Mouse (Mus musculus) hindbrain, embryonic 14.5 days (tissue): ENCODE measurements around the gene Dcaf8. TPM values are rescaled to one million over a fixed set of nuclear protein-coding genes. Genes with fewer than 3 reads are reported as not detected.

Experiments used
- ATAC-seq: fragments of 200-750 bp; cut with Nextera tagmentation; 2 replicates; pipeline ENCODE4 v1.8.0; 2017; ENCODE audit warnings: moderate number of reproducible peaks, mild to moderate bottlenecking, moderate TSS enrichment, moderate library complexity; ENCODE audit not compliant: low FRiP score
- DNase-seq: peaks from one replicate; pipeline ENCODE4 v3.0.0-alpha.2; 2015; ENCODE audit warnings: low spot score
- H3K27ac ChIP-seq: fragments of 300-500 bp; sonication (generic); 2 replicates; pipeline ENCODE4 v1.5.1; 2014; ENCODE audit warnings: mild to moderate bottlenecking, moderate library complexity
- H3K27me3 ChIP-seq: fragments of 300-500 bp; sonication (generic); 2 replicates; pipeline ENCODE4 v1.6.1; 2014; ENCODE audit warnings: mild to moderate bottlenecking, low read length, mixed read lengths; ENCODE audit not compliant: control insufficient read depth, insufficient read depth
- H3K36me3 ChIP-seq: fragments of 300-500 bp; sonication (generic); replicated peaks from 2 replicates; pipeline ENCODE4 v1.6.1; 2014; ENCODE audit not compliant: control insufficient read depth, insufficient read depth
- H3K4me1 ChIP-seq: fragments of 300-500 bp; sonication (generic); replicated peaks from 2 replicates; pipeline ENCODE4 v1.6.1; 2014; ENCODE audit warnings: antibody characterized with exemption, low read length, mixed read lengths; ENCODE audit not compliant: control insufficient read depth, insufficient read depth
- H3K4me2 ChIP-seq: fragments of 300-500 bp; sonication (generic); replicated peaks from 2 replicates; pipeline ENCODE4 v1.6.1; 2014; ENCODE audit warnings: mild to moderate bottlenecking, moderate library complexity
- H3K4me3 ChIP-seq: fragments of 300-500 bp; sonication (generic); replicated peaks from 2 replicates; pipeline ENCODE4 v1.5.1; 2014; ENCODE audit warnings: mild to moderate bottlenecking, low read length
- H3K9ac ChIP-seq: fragments of 300-500 bp; sonication (generic); 2 replicates; pipeline ENCODE4 v1.6.1; 2014
- H3K9me3 ChIP-seq: fragments of 300-500 bp; sonication (generic); 2 replicates; pipeline ENCODE4 v1.6.1; 2016; ENCODE audit warnings: low read length; ENCODE audit not compliant: control insufficient read depth
- WGBS: fragments of 180-500 bp; shearing (Covaris S2); extraction: QIAGEN DNeasy Blood & Tissue Kit; methylation state at CpG from one replicate; pipeline ENCODE4 v1.1.7; 2014; 5-methylcytosine and 5-hydroxymethylcytosine counted together
- polyA plus RNA-seq: library from polyadenylated mRNA; unstranded; fragments of >200 nt; fragmentation: Nextera tagmentation; extraction: Ambion mirVana; gene quantifications from 2 replicates; pipeline ENCODE4 v1.2.1, GENCODE M21; 2014

The Dcaf8 gene
- polyA plus RNA-seq, 1 experiment from 2014 or later, result 70.1 TPM

DNA sequence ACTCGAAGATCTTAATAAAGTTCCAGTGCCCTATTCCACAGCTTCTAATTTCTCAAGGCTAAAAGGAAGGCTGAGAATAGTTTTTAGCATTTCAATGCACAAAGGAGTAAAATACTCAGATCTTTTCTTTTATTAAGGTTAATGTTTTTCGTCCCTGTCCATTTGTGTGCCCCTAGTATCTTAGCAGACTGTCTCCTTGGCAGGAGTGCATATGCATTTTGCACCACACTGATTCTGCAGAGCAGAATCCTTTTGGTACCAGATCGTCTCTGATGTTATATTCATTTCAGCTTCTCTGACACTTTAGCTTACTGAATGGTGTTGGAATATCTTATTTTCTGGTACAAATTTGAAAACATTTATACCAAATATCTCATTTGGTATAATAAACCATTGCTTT is 33.9 kb downstream of the Dcaf8 start:
- Histone ChIP-seq H3K27ac (no peak overlapping the region), H3K36me3 (peaks cover 70% of the 10 kb centered on the region), H3K4me1 (no peaks in the 10 kb centered on the region), H3K27me3 (no peaks in the 10 kb centered on the region), H3K9me3 (no peaks in the 10 kb centered on the region), H3K4me3 (no peak overlapping the region), H3K9ac (no peak overlapping the region), H3K4me2 (no peak overlapping the region)
- DNase-seq (no peak), ATAC-seq (no peak)
- 91% methylated on average over 3 of the region's 3 CpGs for WGBS

- Histone ChIP-seq H3K27me3 (no peaks in the 10 kb centered on the region), H3K4me1 (no peaks in the 10 kb centered on the region), H3K4me3 (no peak overlapping the region), H3K9ac (no peak overlapping the region), H3K9me3 (no peaks in the 10 kb centered on the region), H3K27ac (no peak overlapping the region), H3K36me3 (peaks cover 70% of the 10 kb centered on the region), H3K4me2 (no peak overlapping the region)
- ATAC-seq (no peak), DNase-seq (no peak)
- WGBS, result 97% methylated on average over 6 of the region's 6 CpGs
Observed at GRCm38 (mm10) chr1:172183056-172183455, 35.2 kb downstream of the Dcaf8 start.

- Histone ChIP-seq H3K4me1 (no peaks in the 10 kb centered on the region), H3K4me2 (no peak overlapping the region), H3K27me3 (no peaks in the 10 kb centered on the region), H3K9me3 (no peaks in the 10 kb centered on the region), H3K9ac (no peak overlapping the region), H3K4me3 (no peak overlapping the region), H3K27ac (no peak overlapping the region), H3K36me3 (peaks cover 72% of the 10 kb centered on the region)
- DNase-seq (no peak), ATAC-seq (no peak)
Observed at GRCm38 (mm10) chr1:172183915-172184314, 36.0 kb downstream of the Dcaf8 start.

DNA sequence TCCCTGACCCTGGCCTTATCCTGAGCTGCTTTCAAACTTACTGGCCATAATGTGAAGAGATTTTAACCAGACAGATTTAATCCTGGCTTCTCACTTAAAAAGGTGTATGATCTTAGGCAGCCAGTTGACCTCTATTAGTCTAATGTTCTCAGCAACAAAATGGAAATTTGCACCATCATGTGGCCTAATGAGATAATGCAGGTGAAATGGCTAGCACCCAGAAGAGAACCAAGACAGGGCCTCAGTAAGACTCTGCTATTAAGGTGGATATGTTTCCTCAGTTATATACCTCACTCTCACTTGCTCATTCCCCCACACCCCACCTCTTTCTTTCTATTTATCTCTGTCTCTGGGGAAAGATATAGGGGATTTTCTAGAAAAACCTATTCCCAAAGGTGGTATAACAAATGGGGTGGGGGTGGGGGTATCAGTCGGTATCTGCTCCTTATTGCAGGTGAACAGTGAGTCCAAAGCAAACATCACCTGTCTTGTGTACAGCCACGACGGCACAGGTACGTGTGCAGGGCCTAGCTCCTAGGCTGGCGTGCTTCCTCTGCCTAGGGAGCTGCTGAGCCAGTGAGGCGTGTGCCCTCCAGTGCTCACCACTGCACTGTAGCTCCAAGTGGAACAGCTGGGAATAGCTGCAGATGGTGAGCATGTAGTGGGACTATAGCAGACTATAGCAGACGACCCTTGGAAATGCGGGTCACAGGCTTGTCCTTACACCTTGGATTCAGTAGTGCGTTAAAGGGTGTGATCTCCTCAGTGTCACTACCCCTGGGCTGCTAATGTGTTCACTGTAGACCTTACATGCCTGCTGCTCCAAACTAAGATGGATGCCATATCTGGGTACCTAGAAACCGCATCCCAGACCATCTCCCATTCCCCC is 38.8 kb downstream of the Dcaf8 start:
- no peak overlapping the region for H3K4me3 ChIP-seq
- H3K4me2 ChIP-seq, result no peak overlapping the region
- DNase-seq (no peak), ATAC-seq (no peak)
- 95% methylated on average over 10 of the region's 10 CpGs for WGBS
- no peak overlapping the region for H3K9ac ChIP-seq
- H3K9me3 ChIP-seq, result no peaks in the 10 kb centered on the region
- no peaks in the 10 kb centered on the region for H3K4me1 ChIP-seq
- no peaks in the 10 kb centered on the region for H3K27me3 ChIP-seq
- H3K36me3 ChIP-seq, result peaks cover 76% of the 10 kb centered on the region
- H3K27ac ChIP-seq, result no peak overlapping the region

DNA sequence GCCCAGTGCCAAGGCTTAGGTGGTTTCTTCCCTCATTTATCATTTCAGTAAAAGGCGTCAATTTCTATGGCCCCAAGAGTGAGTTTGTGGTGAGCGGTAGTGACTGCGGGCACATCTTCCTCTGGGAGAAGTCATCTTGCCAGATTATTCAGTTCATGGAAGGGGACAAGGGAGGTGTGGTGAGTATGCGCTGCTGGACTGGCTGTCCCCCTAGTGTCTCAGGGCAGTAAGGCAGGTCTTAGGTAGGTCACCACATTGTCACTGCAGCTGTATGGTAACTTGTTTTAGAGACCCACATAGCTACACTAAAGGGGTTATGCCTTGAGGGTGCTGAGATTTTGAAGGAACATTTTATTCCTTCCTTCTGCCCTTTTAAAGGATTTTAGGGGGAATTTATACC is 41.0 kb downstream of the Dcaf8 start:
- ATAC-seq, result no peak
- Histone ChIP-seq H3K36me3 (peaks cover 80% of the 10 kb centered on the region), H3K9ac (no peak overlapping the region), H3K4me2 (no peak overlapping the region), H3K4me3 (no peak overlapping the region), H3K9me3 (no peaks in the 10 kb centered on the region), H3K27me3 (no peaks in the 10 kb centered on the region), H3K4me1 (no peaks in the 10 kb centered on the region), H3K27ac (no peak overlapping the region)
- WGBS, result 57% methylated on average over 4 of the region's 4 CpGs
- no peak for DNase-seq

- ATAC-seq (no peak), DNase-seq (no peak)
- no peaks in the 10 kb centered on the region for H3K9me3 ChIP-seq
- no peak overlapping the region for H3K4me2 ChIP-seq
- peaks cover 91% of the 10 kb centered on the region for H3K36me3 ChIP-seq
- no peaks in the 10 kb centered on the region for H3K4me1 ChIP-seq
- H3K27ac ChIP-seq, result no peak overlapping the region
- 93% methylated on average over 2 of the region's 2 CpGs for WGBS
- H3K4me3 ChIP-seq, result no peak overlapping the region
- no peak overlapping the region for H3K9ac ChIP-seq
- H3K27me3 ChIP-seq, result no peaks in the 10 kb centered on the region
Observed at GRCm38 (mm10) chr1:172191578-172191977, 43.7 kb downstream of the Dcaf8 start.

- H3K9ac ChIP-seq, result no peak overlapping the region
- no peak for ATAC-seq
- 91% methylated on average over 3 of the region's 3 CpGs for WGBS
- H3K9me3 ChIP-seq, result no peaks in the 10 kb centered on the region
- peaks cover 91% of the 10 kb centered on the region for H3K36me3 ChIP-seq
- no peak overlapping the region for H3K4me3 ChIP-seq
- H3K4me1 ChIP-seq, result no peaks in the 10 kb centered on the region
- H3K4me2 ChIP-seq, result no peak overlapping the region
- H3K27ac ChIP-seq, result no peak overlapping the region
- no peaks in the 10 kb centered on the region for H3K27me3 ChIP-seq
- no peak for DNase-seq
Observed at GRCm38 (mm10) chr1:172192217-172192616, 44.3 kb downstream of the Dcaf8 start.

DNA sequence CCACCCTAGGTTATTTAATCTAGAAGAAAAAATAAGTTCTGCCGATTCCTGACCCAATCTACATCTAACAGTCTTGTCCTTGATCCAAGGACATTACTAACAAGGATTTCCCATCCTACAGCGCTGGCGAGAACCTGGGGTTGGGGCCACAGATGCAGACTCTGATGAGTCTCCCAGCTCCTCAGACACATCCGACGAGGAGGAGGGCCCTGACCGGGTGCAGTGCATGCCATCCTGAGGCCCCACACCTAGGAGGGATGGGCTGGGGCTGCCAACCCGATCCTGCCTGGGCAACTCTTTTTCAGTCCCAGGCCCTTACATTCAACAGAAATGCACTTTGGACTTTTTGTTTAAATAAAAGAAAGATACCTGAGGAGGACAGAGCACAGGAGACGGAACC is 46.6 kb downstream of the Dcaf8 start:
- H3K9ac ChIP-seq, result no peak overlapping the region
- ATAC-seq (no peak), DNase-seq (no peak)
- 79% methylated on average over 8 of the region's 8 CpGs for WGBS
- H3K4me2 ChIP-seq, result no peak overlapping the region
- no peak overlapping the region for H3K27ac ChIP-seq
- no peaks in the 10 kb centered on the region for H3K9me3 ChIP-seq
- no peaks in the 10 kb centered on the region for H3K27me3 ChIP-seq
- no peaks in the 10 kb centered on the region for H3K4me1 ChIP-seq
- H3K36me3 ChIP-seq, result peaks cover 91% of the 10 kb centered on the region
- no peak overlapping the region for H3K4me3 ChIP-seq

DNA sequence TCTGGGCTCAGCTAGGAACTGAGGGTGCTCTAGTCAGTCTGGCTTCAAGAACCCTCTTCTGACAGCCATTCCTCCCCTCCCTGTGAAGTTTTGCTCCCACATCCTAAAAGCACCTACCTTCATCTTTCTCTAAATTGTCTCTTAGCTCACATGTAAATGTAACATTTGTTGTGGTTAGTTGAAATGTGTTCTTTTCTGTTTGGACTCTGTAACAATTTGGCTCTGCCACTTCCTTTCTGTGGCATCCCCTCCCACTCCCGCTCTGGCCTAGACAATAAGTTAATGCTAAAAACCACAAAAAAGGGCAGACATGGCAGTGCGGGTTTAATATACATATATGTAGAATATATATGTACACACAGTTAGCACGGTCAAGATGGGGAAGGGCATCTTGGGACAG is 49.3 kb downstream of the Dcaf8 start:
- Histone ChIP-seq H3K27me3 (no peaks in the 10 kb centered on the region), H3K9ac (no peak overlapping the region), H3K9me3 (no peaks in the 10 kb centered on the region), H3K4me3 (no peak overlapping the region), H3K27ac (no peak overlapping the region), H3K4me1 (peaks cover 21% of the 10 kb centered on the region), H3K4me2 (no peak overlapping the region), H3K36me3 (peaks cover 80% of the 10 kb centered on the region)
- DNase-seq (no peak), ATAC-seq (no peak)
- 89% methylated on average over 3 of the region's 3 CpGs for WGBS

DNA sequence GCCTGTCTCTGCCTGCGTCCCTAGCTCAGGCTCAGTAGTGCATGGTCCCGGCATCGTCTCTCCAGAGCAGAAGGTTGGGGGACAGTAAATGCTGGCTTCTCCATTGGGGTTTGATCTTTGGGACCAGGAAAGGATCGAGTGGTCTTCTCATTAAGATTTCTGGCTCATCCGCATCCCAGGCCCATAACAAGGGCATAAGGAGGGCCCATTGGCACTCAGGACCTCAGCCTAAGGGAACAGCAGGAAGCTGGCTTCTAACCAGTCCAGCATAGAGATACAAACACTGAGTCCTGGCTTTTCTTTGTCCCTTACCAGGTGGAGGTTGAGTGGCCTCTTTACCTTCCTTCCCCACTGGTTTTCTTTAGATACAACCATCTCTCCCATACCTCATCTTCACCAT is 50.0 kb downstream of the Dcaf8 start:
- Histone ChIP-seq H3K4me1 (peaks cover 28% of the 10 kb centered on the region), H3K9me3 (no peaks in the 10 kb centered on the region), H3K27me3 (no peaks in the 10 kb centered on the region), H3K4me3 (no peak overlapping the region), H3K27ac (no peak overlapping the region), H3K9ac (no peak overlapping the region), H3K4me2 (no peak overlapping the region), H3K36me3 (peaks cover 74% of the 10 kb centered on the region)
- no peak for ATAC-seq
- DNase-seq, result no peak
- WGBS, result 77% methylated on average over 5 of the region's 5 CpGs
